Mouse (Mus musculus): ENCODE data around the gene Mmp21.
"Not testable (repeated sequence)": the region's sequence is repeated elsewhere in the genome, so short reads cannot be mapped to it uniquely, and the experiment has no call there.

The Mmp21 gene

DNA sequence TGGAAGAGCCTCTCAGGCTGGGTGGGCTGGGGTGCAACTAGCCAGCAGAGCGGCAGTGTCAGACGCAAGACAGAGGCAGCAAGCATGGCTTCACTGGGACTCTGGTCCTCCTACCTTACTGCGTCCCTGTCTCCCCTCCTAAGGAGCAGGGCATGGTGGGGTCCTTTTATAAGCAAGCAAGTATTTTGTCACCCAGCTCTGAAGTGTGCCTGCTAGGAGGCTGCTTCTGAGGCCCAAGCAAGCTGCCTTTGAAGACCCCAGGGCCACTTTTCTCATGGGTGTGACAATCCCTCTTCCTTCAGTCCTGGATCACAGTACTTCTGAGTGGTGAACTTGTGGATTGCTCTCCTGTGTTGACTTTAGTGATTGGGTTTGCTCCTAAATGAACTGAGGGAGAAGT is at the start of gene Mmp21:
Gene Mmp21 (minus strand): TSS at position 101 of the 400 bp plus-strand sequence.
- DNase-seq (ENCODE audit: low spot score in 2 of 2): no peak

DNA sequence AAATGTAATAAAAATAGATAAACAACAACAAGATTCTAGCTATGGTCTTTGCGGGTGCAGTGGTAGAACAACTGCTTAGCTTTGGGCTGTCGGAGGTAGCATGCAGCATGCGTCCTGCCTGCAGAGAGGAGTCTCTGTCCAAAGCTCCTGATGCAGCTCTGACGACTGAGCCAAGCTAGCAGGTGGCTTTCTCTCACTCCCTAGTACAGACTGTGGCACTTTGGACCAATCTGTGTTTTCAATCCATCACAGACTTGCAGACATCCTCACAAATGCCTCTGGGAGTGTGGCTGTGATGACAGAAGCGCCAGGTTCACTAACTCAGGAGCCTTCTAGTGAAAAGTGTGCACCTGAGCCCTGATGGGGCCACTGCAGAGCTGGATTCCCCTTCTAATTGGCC is 49.5 kb upstream of the Mmp21 start:
- no peak for DNase-seq (ENCODE audit: low spot score in 2 of 2)

DNA sequence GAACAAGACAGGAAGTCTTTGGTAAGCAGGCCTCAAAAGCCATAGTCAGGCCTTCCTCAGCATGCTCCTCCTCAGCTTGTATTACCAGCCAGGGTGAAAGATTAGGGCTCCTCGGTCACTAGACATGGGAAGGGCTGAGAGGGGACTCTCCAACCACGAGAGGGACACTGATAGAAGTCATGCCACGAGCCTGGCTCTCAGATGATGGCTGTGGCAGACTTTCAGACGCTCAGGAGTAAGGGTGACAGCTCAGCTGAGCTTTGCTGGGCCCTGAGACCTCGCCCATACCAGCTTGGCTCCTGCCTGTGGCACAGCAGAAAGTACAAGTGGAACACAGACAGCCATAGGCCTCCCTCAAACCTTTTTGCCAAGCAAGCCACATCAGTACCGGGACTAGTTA is 47.2 kb upstream of the Mmp21 start:
- no peak for DNase-seq (ENCODE audit: low spot score in 2 of 2)

DNA sequence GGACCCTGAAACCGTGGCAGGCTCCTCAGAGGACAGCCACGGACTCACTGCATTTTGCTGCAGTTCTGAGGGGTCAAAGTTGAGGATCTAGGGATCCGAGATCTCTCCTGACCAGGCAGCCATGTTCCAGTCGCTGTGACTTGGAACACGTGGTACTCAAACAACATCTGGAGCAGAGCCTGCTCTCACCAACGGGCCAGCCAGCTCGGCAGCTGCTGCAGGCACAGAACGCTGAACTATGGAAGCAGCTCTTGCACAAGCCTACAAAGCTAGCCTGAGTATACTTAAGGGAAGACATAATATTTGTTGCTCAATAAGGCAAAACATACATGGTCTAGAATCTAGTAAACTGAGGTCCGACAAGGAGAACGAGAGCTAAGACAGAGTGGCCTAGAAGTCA is 45.7 kb upstream of the Mmp21 start:
- DNase-seq (ENCODE audit: low spot score in 2 of 2): no peak

DNA sequence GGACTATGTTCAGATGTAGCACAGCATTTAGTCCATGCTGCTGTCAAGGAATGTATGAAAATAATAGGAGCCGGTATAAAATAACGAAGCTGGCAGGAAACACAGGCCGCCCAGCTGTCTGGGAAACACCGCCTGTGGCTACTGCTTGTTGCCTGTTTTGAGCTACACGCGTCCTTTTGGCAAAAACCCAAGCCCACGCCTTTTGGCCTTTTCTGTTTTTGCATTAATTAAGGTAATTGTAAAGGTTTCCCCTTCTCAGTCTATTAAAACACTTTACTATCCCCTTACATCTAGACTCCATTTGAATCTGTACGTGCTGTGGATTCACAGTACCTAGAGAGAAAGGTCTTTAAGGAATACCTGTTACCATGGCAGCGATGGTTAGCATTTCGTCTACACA is 45.0 kb upstream of the Mmp21 start:
- no peak for DNase-seq (ENCODE audit: low spot score in 2 of 2)

DNA sequence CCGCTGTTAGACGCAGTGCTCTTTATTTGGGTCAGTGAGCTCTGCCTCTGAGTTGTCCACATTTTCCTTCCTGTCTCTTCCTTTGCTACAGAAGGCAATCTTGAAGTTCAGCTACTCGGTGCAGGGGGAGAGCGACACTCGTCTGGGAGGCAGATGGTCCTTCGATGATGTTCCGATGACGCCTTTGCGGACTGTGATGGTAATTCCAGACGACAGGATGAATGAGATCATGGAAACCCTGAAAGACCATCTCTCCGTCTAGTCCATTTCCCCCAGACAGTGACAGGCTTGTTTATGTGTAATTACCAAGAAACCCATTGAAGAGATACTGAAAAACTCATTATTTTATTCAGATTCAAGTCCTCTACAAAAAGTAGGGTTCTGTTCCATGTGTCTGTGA is 40.8 kb upstream of the Mmp21 start:
- no peak for DNase-seq (ENCODE audit: low spot score in 2 of 2)

DNA sequence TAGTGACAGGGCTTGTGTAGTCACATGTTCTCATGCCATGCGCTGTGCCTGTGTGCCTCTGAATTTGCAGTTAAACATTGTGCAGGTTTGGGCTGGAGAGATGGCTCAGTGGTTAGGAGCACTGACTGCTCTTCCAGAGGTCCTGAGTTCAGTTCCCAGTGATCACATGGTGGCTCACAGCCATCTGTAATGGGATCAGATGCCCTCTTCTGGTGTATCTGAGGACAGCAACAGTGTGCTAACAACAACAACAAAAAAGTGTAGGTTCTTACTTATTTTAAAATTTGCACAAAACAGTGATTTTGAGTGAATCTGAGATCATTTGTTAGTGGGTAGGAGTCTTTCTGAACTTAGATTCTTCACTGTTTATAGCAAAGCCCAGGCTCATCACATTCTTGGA is 38.7 kb upstream of the Mmp21 start:
- DNase-seq (ENCODE audit: low spot score in 2 of 2): no peak

DNA sequence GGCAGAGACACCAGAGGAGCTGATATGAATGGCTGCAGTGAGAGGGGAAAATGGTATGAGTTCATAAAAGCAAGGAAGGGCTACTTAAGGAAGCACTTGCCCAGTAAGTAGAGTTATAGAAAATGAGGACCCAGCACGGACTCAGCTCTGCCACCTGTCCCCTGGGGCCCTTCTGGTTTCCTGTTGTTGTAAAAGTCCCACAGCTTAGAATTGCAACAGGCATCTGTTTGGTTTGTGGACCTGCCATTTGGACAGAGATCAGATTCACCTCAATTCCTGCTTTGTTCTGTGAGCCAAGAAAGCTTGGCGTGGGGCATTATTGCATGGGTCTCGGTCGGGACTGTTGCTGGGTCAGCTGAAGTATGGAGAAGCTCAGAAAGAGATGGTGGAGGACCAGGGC is 35.5 kb upstream of the Mmp21 start:
- no peak for DNase-seq (ENCODE audit: low spot score in 2 of 2)

DNA sequence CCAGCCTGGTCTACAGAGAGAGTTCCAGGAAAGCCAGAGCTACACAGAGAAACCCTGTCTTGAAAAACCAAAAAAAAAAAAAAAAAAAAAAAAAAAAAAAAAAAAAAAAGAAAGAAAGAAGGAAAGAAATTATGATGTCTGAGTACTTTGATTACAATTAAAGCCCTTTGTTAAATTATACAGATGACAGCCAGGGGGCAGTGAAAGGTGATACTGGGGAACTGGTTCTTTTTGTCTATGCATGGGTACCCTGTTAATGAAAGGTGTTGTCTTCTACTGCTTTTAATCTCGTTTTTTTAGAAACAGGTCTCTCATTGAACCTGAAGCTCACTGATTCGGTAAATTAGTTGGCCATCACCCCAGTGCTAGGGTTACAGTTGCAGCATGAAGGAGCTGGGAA is 27.4 kb upstream of the Mmp21 start:
- no peak for DNase-seq (ENCODE audit: low spot score in 2 of 2)

DNA sequence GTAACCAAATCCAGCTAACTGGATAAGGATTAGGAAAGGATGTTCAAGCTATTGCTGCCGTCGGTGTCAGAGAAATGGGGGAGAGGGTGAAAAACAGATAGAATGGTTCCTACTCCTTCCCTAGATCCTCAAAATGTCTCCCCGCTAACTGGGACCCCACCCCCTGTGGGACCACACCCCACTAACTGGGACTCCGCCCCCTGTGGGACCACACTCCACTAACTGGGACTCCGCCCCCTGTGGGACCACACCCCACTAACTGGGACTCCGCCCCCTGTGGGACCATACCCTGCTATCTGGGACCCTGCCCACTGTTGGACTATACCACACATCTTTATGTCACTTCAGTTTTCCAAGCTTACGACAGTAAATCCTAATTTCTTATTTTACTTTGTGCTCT is 24.0 kb upstream of the Mmp21 start:
- no peak for DNase-seq (ENCODE audit: low spot score in 2 of 2)

DNA sequence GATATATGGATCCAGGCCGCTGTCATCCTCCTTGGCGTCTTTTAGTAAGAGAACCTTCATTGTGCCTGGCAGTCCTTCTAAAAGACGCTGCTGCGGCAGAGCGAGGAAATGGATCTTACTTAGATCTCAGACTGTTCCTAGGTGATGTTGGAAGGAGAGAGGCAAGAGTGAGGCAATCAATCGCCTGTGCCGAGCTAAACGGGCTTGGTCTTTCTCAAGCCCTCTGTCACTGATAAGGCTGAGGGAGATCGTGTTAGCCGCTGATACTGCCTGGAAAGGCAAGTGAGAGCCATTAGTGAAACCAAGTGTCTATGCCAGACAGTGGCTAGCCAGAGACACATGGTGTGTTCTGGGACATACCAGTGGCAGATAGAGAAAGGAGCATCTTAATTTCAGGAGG is 22.5 kb upstream of the Mmp21 start:
- peak; percentile 78 for DNase-seq (ENCODE audit: low spot score in 2 of 2)

DNA sequence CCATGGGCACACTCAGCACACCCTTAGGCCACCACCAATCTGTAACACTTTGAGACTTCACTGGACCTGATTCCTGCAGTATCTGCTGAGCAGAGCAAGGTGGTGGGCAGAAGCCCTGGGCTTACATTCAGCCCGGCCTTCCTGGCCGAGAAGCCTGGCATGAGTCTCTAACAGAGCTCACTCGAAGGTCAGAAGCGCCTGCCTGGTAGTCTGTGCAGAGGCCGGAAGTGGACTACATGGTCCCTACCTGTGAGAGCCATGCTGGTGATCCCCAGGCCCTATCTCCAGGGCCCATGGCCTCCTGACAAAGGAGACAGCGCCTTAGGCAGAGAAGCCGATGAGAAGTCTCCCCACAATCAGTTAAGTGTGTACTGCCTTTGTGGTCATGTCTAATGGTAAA is 21.5 kb upstream of the Mmp21 start:
- peak in 1 of 2 experiments; percentile 70 for DNase-seq (ENCODE audit: low spot score in 2 of 2)

DNA sequence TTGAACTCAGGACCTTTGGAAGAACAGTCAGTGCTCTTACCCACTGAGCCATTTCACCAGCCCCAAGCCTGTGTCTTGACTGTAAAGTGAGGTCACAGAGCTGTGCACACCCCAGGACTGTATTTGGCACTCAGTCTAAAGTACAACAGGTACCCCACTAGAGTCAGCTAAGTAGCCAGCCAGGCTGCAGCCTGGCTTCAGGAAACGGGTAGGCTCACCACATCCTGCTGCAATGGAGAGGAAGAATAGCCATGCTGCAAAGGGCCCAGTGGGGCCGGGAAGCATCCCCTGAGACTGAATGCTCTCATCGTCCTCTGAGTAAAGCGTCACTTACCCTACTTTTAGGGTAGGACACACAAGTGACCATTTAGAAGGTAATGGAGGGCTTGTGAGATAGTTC is 20.0 kb upstream of the Mmp21 start:
- DNase-seq (ENCODE audit: low spot score in 2 of 2): no peak

DNA sequence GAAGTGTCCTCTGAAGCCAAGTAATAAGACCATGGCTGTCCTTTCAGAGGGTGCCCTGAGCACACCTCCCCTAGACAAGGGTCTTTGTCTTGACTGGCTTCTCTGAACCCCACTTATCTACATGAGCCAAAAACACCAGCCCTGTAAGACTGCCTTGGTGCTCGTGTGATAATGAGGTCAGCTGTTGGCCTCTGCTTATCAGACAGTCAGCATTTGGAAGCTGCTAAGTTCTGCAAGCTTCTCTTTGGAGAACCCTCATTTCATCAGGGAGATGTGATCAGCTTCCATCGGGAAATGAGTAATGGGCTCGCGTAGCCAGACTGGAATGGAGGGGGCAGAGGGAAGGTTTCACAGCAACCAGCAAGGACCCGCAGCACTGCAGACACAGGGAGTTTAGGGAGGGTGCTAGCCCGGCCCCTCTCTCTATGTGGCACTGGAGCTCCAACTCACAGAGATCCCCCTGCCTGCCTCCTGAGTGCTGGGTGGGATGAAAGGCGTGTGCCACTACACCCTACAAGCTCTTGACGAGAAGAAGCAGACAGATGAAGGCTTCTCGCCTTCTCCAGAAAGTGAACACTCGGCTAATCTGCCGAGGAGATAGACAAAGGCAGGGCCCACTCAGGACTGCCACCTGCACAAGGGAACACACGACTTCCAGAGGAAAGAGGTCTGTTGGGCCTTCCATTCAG is 18.3 kb upstream of the Mmp21 start:
- peak in 1 of 2 experiments; percentile 54 for DNase-seq (ENCODE audit: low spot score in 2 of 2)

DNA sequence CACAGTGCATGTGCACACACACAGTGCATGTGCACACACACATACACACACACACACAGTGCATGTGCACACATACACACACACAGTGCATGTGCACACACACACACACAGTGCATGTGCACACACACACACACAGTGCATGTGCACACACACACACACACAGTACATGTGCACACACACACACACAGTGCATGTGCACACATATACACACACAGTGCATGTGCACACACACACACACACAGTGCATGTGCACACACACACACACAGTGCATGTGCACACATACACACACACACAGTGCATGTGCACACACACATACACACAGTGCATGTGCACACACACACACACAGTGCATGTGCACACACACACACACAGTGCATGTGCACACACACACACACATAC is 5.8 kb upstream of the Mmp21 start:
- DNase-seq (ENCODE audit: low spot score in 2 of 2): not testable (repeated sequence)

DNA sequence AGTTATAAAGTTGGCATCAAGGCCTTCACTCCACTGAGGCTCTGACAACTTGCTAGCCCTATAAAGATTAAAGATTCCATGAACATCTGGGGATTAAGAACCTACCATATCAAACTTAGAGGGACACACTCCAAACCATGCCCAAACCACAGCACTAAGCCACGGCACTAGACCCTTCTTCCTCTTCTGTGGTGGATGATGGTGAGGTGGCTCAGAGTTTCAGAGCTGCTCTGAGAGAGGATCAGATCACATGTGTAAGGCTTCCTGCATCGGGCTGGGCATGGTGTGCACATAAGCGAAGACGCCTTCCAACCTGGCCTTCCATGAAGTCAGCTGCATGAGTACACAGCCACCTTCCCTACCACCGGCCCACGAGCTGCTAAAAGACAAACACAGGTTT is 4.8 kb upstream of the Mmp21 start:
- no peak for DNase-seq (ENCODE audit: low spot score in 2 of 2)

DNA sequence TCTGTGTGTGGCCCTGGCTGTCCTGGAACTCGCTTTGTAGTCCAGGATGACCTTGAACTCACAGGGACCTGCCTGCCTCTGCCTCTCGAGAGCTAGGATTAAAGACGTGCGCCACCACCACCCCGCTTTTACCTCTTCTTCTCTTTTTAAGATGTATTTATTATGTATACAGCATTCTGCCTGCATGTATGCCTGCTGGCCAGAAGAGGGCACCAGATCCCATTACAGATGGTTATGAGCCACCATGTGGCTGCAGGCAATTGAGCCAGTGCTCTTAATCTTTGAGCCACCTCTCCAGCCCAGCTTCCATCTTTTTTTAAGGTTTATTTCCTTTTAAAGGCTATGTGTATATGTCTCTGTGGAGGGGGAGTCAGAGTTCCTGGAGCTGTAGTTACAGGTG is 4.2 kb upstream of the Mmp21 start:
- DNase-seq (ENCODE audit: low spot score in 2 of 2): no peak

DNA sequence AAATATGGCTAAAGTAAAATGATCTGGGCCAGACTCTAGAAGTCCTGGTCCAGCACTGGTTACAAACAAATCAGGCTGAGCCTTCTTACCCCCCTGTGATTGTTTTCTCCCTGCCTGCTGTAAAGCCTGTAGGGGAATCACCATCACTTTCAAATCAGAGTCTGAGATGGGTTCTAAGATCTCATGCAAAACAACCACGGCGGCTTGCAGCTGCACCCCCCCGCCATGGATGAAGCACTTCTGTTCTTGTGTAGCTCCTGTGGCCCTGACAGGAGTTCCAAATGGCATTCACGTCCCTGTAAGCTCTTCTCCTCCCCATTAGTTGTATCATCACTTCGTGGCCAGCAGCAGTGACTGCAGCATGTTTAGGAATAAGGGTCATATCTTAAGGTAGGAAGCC is 3.8 kb upstream of the Mmp21 start:
- DNase-seq (ENCODE audit: low spot score in 2 of 2): no peak

DNA sequence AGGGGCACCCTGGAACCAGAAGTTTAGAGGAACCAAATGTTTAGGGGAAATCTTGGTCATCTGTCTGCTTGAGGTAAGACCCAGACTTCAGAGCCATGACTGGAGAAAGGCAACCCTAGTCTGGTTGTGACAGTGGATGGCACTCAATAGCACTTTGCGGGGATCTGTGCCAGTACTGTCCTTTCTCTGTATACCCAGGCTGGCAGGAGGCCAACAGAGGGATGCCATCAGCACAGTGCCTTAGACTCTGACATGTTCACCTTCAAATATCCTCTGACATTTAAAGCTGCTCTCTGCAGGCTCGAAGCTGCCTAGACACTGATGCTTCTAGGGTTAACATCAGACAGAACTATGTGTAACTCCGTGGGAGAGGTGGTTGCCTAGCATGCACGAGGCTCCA is 422 bp downstream of the Mmp21 start:
- DNase-seq (ENCODE audit: low spot score in 2 of 2): no peak

DNA sequence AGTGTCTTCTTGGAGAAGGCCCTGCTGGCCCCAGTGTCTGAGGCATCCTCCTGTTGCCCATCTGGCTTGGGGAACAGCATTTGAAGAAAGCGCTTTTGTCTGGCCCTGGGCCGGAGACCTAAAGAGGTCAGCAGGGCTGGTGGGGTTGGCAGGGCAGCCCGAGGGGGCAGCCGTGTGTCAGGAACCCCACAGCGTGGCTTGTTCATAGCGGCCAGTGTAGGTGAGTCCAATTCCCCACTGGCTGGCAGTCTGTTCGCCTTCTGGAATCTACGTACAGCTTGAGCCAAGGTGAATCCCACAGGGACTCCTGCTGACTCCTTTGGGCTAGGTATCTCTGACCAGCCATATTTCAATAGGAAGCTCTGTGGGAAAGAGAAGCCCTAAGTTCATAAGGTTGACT is 1.1 kb downstream of the Mmp21 start:
- no peak for DNase-seq (ENCODE audit: low spot score in 2 of 2)

DNA sequence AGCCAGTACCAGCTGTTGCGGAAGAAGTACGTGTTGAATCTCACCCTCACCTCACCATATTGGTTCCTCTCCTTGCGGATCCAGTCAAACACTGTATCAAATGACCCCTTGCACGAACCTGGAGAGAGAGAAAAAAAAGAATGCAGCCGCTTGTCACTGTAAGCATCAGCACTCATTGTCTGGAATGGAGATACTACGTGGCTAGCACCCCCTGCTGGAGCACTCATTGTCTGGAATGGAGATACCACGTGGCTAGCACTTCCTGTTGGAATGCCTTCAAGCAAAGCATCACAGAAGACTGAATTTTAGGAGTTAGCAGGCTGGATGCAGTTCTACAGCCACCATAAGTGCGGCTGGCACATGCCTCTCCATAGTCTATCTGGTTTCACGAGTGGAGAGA is 3.9 kb downstream of the Mmp21 start:
- DNase-seq (ENCODE audit: low spot score in 2 of 2): no peak

DNA sequence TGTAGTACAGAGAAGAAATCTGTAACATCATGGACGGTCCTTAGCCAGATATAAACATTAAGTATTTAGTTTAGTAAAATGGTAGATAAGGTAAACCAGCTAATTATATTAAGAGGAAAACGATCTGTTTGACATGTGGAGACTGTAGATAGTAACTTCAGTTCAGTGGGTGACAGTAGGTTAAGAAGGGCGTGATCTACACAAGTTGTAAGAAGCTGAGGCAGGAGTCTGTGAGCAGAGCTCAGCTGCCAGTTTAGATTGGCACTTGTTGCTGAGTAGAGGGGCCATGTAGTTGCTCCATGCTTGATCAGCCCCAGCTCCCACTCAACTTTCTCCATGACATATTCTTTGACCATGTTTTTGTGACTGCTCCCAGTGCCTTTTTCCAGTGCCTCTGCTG is 9.0 kb downstream of the Mmp21 start:
- DNase-seq (ENCODE audit: low spot score in 2 of 2): no peak

DNA sequence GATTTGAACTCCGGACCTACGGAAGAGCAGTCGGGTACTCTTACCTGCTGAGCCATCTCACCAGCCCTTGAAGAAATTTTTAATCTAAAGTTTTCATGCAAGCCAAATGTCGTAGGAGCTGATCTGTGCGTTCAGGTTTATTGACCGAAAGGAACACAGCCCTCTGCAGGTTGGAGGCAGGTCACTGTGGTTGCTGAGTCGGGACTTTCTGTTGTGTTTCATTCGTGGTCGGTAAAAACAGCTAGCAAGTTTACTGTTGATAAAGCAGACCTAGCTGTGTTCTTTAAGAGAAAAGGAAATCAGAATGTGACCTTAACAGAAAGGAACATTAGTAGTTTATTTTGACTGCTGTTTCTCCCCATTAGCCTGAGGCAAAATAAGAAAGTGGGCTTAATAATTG is 9.9 kb downstream of the Mmp21 start:
- DNase-seq (ENCODE audit: low spot score in 2 of 2): no peak

DNA sequence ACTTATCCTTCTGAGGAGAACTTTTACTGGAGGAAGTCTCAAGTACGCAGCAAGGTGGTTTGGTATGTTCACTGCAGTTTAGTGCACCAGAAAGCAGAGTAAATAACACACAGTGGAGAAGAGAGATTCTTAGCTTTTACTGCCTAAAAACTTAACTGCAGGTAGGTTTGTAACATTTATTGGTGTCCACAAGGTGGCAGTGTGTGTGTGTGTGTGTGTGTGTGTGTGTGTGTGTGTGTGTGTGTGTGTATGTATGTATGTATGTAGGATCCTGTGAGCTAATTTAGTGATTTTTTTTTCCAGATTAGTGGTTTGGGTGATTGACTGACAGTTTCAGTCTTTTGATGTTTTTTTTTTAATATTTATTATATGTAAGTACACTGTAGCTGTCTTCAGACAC is 10.8 kb downstream of the Mmp21 start:
- DNase-seq (ENCODE audit: low spot score in 2 of 2): no peak

DNA sequence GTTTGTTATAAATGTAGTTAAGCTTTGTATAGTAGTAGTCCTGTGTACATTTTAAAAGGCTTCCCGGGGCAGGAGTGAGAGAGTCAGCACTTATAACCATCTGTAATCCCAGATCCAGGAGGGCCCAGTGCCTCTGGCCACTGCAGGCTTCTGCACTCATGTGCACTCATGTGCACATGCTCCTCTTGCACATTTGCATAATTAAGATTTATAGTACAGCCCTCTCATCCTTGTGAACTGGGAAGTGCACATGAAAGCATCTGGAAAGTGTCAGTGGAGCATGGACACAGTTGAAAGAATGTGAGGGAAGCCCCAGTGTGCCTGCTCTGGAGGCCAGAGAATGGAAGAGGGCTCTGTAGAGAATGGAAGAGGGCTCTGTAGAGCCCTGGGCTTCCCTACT is 17.4 kb downstream of the Mmp21 start:
- DNase-seq (ENCODE audit: low spot score in 2 of 2): no peak

Data from spleen, postnatal 4 days (tissue).